Mouse (Mus musculus) lung, postnatal 0 days (tissue): ENCODE data around the gene Pacsin1.

Experiments used
- CTCF ChIP-seq: IDR thresholded peaks from 2 replicates; pipeline ENCODE4 v1.5.1; 2016; ENCODE audit warnings: antibody characterized with exemption, mild to moderate bottlenecking
- EP300 ChIP-seq: IDR thresholded peaks from 2 replicates; pipeline ENCODE4 v1.6.1; 2016; ENCODE audit warnings: antibody characterized with exemption, mild to moderate bottlenecking, control low read depth

DNA sequence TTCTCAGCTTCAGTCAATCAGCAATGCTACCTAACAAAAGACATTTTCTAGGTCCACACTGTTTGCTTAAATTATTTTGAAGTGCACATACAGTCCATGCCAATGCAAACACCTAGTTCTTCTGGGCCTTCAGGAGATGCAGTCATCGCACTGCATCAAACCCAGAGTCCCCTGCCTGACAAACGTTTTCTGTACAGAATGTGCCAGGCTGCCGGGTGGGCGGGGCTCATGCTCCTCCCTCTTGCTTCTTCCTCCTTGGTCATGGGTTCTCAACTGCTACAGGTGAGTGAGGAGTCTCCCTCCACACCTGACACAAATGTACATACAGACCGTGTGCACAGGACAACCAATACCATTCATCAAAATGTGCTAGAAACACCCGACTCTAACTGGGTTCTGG is 104.9 kb downstream of the Pacsin1 start:
- no peak for TF ChIP-seq CTCF
- TF ChIP-seq EP300: peak; percentile 71
